Mouse (Mus musculus): ENCODE results near the gene Polr3gl. TPM values are rescaled to one million over a fixed set of nuclear protein-coding genes. Genes with fewer than 3 reads are reported as not detected.
A peak's percentile ranks its signal among the peaks of the same experiment; 100 is the strongest.

The Polr3gl gene
- total RNA-seq, 2 experiments from 2014 or later: 23.8 to 29.7 TPM

- no peak for DNase-seq (ENCODE audit: extremely low spot score in 1 of 2, low spot score in 1 of 2)
Measured at GRCm38 (mm10) chr3:96558668-96559196, 35.2 kb downstream of the Polr3gl start.

- no peak for DNase-seq (ENCODE audit: extremely low spot score in 1 of 2, low spot score in 1 of 2)
Measured at GRCm38 (mm10) chr3:96558159-96558558, 35.8 kb downstream of the Polr3gl start.

GRCm38 (mm10) chr3:96557694-96558093 lies 36.3 kb downstream of the Polr3gl start, which contains the start of gene Txnip:
TSS of gene Txnip (plus strand) at chr3:96557957.
- peak; percentile 85 to 86 for DNase-seq (ENCODE audit: extremely low spot score in 1 of 2, low spot score in 1 of 2)

GRCm38 (mm10) chr3:96556651-96557635 lies 37.0 kb downstream of the Polr3gl start:
- no peak for DNase-seq (ENCODE audit: extremely low spot score in 1 of 2, low spot score in 1 of 2)

GRCm38 (mm10) chr3:96555999-96556614 lies 37.9 kb downstream of the Polr3gl start:
- no peak for DNase-seq (ENCODE audit: extremely low spot score in 1 of 2, low spot score in 1 of 2)

GRCm38 (mm10) chr3:96555041-96555596 lies 38.9 kb downstream of the Polr3gl start:
- DNase-seq (ENCODE audit: extremely low spot score in 1 of 2, low spot score in 1 of 2): peak in 1 of 2 experiments; percentile 44

- no peak for DNase-seq (ENCODE audit: extremely low spot score in 1 of 2, low spot score in 1 of 2)
Measured at GRCm38 (mm10) chr3:96554251-96554650, 39.7 kb downstream of the Polr3gl start.

- DNase-seq (ENCODE audit: extremely low spot score in 1 of 2, low spot score in 1 of 2): no peak
Measured at GRCm38 (mm10) chr3:96553601-96554000, 40.4 kb downstream of the Polr3gl start.

- no peak for DNase-seq (ENCODE audit: extremely low spot score in 1 of 2, low spot score in 1 of 2)
Measured at GRCm38 (mm10) chr3:96551890-96552289, 42.1 kb downstream of the Polr3gl start.

GRCm38 (mm10) chr3:96551203-96551602 lies 42.8 kb downstream of the Polr3gl start:
- DNase-seq (ENCODE audit: extremely low spot score in 1 of 2, low spot score in 1 of 2): peak in 1 of 2 experiments; percentile 48

GRCm38 (mm10) chr3:96549346-96549745 lies 44.6 kb downstream of the Polr3gl start:
- no peak for DNase-seq (ENCODE audit: extremely low spot score in 1 of 2, low spot score in 1 of 2)

- DNase-seq (ENCODE audit: extremely low spot score in 1 of 2, low spot score in 1 of 2): no peak
Measured at GRCm38 (mm10) chr3:96548824-96549223, 45.2 kb downstream of the Polr3gl start.

- peak; percentile 68 to 90 for DNase-seq (ENCODE audit: extremely low spot score in 1 of 2, low spot score in 1 of 2)
Measured at GRCm38 (mm10) chr3:96547389-96547960, 46.5 kb downstream of the Polr3gl start.

- DNase-seq (ENCODE audit: extremely low spot score in 1 of 2, low spot score in 1 of 2): no peak
Measured at GRCm38 (mm10) chr3:96546880-96547279, 47.1 kb downstream of the Polr3gl start.

- DNase-seq (ENCODE audit: extremely low spot score in 1 of 2, low spot score in 1 of 2): no peak
Measured at GRCm38 (mm10) chr3:96545565-96545964, 48.4 kb downstream of the Polr3gl start.

GRCm38 (mm10) chr3:96543345-96543744 lies 50.6 kb downstream of the Polr3gl start:
- peak in 1 of 2 experiments; percentile 38 for DNase-seq (ENCODE audit: extremely low spot score in 1 of 2, low spot score in 1 of 2)

- no peak for DNase-seq (ENCODE audit: extremely low spot score in 1 of 2, low spot score in 1 of 2)
Measured at GRCm38 (mm10) chr3:96542554-96542953, 51.4 kb downstream of the Polr3gl start.

- DNase-seq (ENCODE audit: extremely low spot score in 1 of 2, low spot score in 1 of 2): no peak
Measured at GRCm38 (mm10) chr3:96541328-96542078, 52.5 kb downstream of the Polr3gl start.

- no peak for DNase-seq (ENCODE audit: extremely low spot score in 1 of 2, low spot score in 1 of 2)
Measured at GRCm38 (mm10) chr3:96540740-96541139, 53.2 kb downstream of the Polr3gl start.

- DNase-seq (ENCODE audit: extremely low spot score in 1 of 2, low spot score in 1 of 2): no peak
Measured at GRCm38 (mm10) chr3:96539316-96539715, 54.7 kb downstream of the Polr3gl start.
